Mouse (Mus musculus): Measurements from ENCODE around the gene Tpsab1.

DNA sequence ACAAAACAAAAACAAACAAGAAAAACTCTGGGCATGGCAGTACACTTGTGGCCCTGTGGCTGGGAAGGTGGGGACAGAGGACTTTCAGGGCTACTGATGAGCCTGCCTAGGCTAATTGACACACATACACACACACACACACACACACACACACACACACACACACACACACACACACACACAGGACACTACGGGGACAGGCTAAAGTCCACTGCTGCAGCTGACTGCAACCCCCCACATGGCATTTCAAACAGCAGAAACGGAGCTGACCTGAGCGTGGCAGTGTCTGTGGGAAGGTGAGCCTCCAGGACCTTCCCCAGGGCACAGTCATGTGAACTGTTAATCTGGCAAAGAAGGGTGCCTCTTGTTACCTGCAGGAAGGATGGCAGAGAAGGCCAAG lies 3.9 kb downstream of the Tpsab1 start:
- TF ChIP-seq CTCF (IDR thresholded peaks at IDR 0.05; ENCODE audit: extremely low read depth, insufficient read length, insufficient replicate concordance, low read depth, low read length) (no peak), POLR2A (IDR thresholded peaks at IDR 0.05; ENCODE audit: low read depth, low read length) (no peak)

Measured in small intestine, adult 2 months (tissue).